Mouse (Mus musculus) heart, adult 2 months (tissue): Measurements from ENCODE around the gene Mlh3.
A peak's percentile ranks its signal among the peaks of the same experiment; 100 is the strongest.

ENCODE experiments used
- CTCF ChIP-seq: fragments of 200-600 bp; IDR thresholded peaks from 2 replicates; pipeline ENCODE4 v1.8.1; 2022; ENCODE audit warnings: antibody characterized with exemption, mild to moderate bottlenecking, moderate library complexity
- EP300 ChIP-seq: fragments of 200-500 bp; IDR thresholded peaks from 2 replicates; pipeline ENCODE4 v1.6.1; 2011; ENCODE audit warnings: low read depth, low read length, control low read depth; ENCODE audit not compliant: insufficient read depth
- POLR2A ChIP-seq: fragments of 200-500 bp; IDR thresholded peaks from 2 replicates; pipeline ENCODE4 v1.6.1; 2011; ENCODE audit warnings: mild to moderate bottlenecking, low read depth, low read length, control low read depth; ENCODE audit not compliant: insufficient read depth

- TF ChIP-seq EP300 (no peak), CTCF (no peak), POLR2A (peak; percentile 71; the same call in 1 of the 2 replicates)
These were observed 18.2 kb upstream of the Mlh3 start, which contains the start of gene Zc2hc1c for GRCm38 (mm10) chr12:85288486-85289156.
